Mouse (Mus musculus): ENCODE measurements around the gene Rps6kl1.

GRCm38 (mm10) chr12:85126986-85127603 lies 24.0 kb downstream of the Rps6kl1 start:
- TF ChIP-seq CTCF (IDR thresholded peaks at IDR 0.05; ENCODE audit: control insufficient read depth, insufficient read depth, insufficient read length): no peak
- no peak for TF ChIP-seq USF1 (IDR thresholded peaks at IDR 0.05; ENCODE audit: low read depth)
- no peak for TF ChIP-seq MAX (IDR thresholded peaks at IDR 0.05)

Data from C2C12 (cell line).